Mouse (Mus musculus) right cerebral cortex, adult 2 months (tissue): ENCODE results near the gene Ctu1.
"Not testable (repeated sequence)": the region's sequence is repeated elsewhere in the genome, so short reads cannot be mapped to it uniquely, and the experiment has no call there.

Experiments
- DNase-seq, 2 experiments: peaks; one replicate each; pipeline ENCODE4 v3.0.0; 2021 to 2022; ENCODE audit warnings: low spot score in 2 of 2

Ctu1 gene

GRCm38 (mm10) chr7:43671809-43672580 is at the start of gene Ctu1:
Ctu1 (plus strand) TSS chr7:43672016.
- peak; percentile 90 to 93 for DNase-seq

- DNase-seq, result no peak
Measured at GRCm38 (mm10) chr7:43622927-43623326, 48.9 kb upstream of the Ctu1 start.

- DNase-seq, result no peak
Measured at GRCm38 (mm10) chr7:43623819-43624218, 48.0 kb upstream of the Ctu1 start.

GRCm38 (mm10) chr7:43625065-43625464 is 46.8 kb upstream of the Ctu1 start:
- no peak for DNase-seq

- DNase-seq, result no peak
Measured at GRCm38 (mm10) chr7:43625794-43626422, 45.9 kb upstream of the Ctu1 start.

GRCm38 (mm10) chr7:43633940-43634339 is 37.9 kb upstream of the Ctu1 start:
- DNase-seq, result no peak

- DNase-seq, result no peak
Measured at GRCm38 (mm10) chr7:43634500-43634899, 37.3 kb upstream of the Ctu1 start, which contains the start of gene Ceacam18. Ceacam18 (plus strand) TSS chr7:43634707.

- no peak for DNase-seq
Measured at GRCm38 (mm10) chr7:43636194-43636593, 35.6 kb upstream of the Ctu1 start.

GRCm38 (mm10) chr7:43637118-43637517 is 34.7 kb upstream of the Ctu1 start:
- no peak for DNase-seq

- DNase-seq, result no peak
Measured at GRCm38 (mm10) chr7:43642587-43642986, 29.2 kb upstream of the Ctu1 start.

- DNase-seq, result no peak
Measured at GRCm38 (mm10) chr7:43643046-43643652, 28.7 kb upstream of the Ctu1 start.

- DNase-seq, result no peak
Measured at GRCm38 (mm10) chr7:43652683-43653082, 19.1 kb upstream of the Ctu1 start.

- no peak for DNase-seq
Measured at GRCm38 (mm10) chr7:43654519-43654918, 17.3 kb upstream of the Ctu1 start.

- no peak for DNase-seq
Measured at GRCm38 (mm10) chr7:43656232-43656631, 15.6 kb upstream of the Ctu1 start.

GRCm38 (mm10) chr7:43660002-43660401 is 11.8 kb upstream of the Ctu1 start, which contains the start of gene Siglece:
Siglece (minus strand) TSS chr7:43660161.
- DNase-seq, result no peak

- no peak for DNase-seq
Measured at GRCm38 (mm10) chr7:43662804-43663203, 9.0 kb upstream of the Ctu1 start.

GRCm38 (mm10) chr7:43667221-43667620 is 4.6 kb upstream of the Ctu1 start:
- not testable (repeated sequence) for DNase-seq

GRCm38 (mm10) chr7:43668582-43668981 is 3.2 kb upstream of the Ctu1 start:
- DNase-seq, result no peak

- peak in 1 of 2 experiments; percentile 4 for DNase-seq
Measured at GRCm38 (mm10) chr7:43671064-43671808, 580 bp upstream of the Ctu1 start.

- peak in 1 of 2 experiments; percentile 7 for DNase-seq
Measured at GRCm38 (mm10) chr7:43672581-43673260, 905 bp downstream of the Ctu1 start.

GRCm38 (mm10) chr7:43675091-43675490 is 3.3 kb downstream of the Ctu1 start:
- DNase-seq, result no peak
